In genomic region chr2:73529356-73530330, GRCm38 (mm10) we compare ENCODE assay signal across 8 mouse cellular contexts. TPM values are rescaled to one million over a fixed set of nuclear protein-coding genes. Genes with fewer than 3 reads are reported as not detected.
DNase-seq lines count a peak whose midpoint lies in the region; ATAC-seq lines count a peak whose summit lies in the region.

Gene Wipf1, minus strand, starts transcription at chr2:73529734.

- no peaks in the 10 kb centered on the region for H3K36me3 ChIP-seq in hindbrain, embryonic 16.5 days (ENCODE audit: control insufficient read depth, insufficient read depth, low read length)

- peak within 1 kb of the TSS; percentile 96 for H3K4me2 ChIP-seq in hindbrain, embryonic 16.5 days (ENCODE audit: low read length)

- H3K9ac ChIP-seq in hindbrain, embryonic 16.5 days (ENCODE audit: low read depth, low read length): peak within 1 kb of the TSS; percentile 81

- no peaks in the 10 kb centered on the region for H3K9me3 ChIP-seq in hindbrain, embryonic 16.5 days (ENCODE audit: control insufficient read depth, low read length)

- peak; percentile 88 for ATAC-seq in hindbrain, embryonic 16.5 days

- peak; percentile 42 for DNase-seq in adipocyte (ENCODE audit: low spot score)
- DNase-seq in cerebellum, postnatal 4 days (ENCODE audit: low spot score in 2 of 2): peak; percentile 54 to 73
- peak; percentile 88 for DNase-seq in gastrocnemius, postnatal 10 days
- DNase-seq in left cerebral cortex, adult 18-20 months (ENCODE audit: low spot score in 2 of 2): peak; percentile 71 to 72
- peak; percentile 84 for DNase-seq in lung, postnatal 36 days
- peak; percentile 35 for DNase-seq in retina, postnatal 7 days (ENCODE audit: low read depth, low spot score)
- peak; percentile 75 to 80 for DNase-seq in urinary bladder, postnatal 4 days (ENCODE audit: low spot score in 2 of 2)

- H3K27ac ChIP-seq in hindbrain, embryonic 16.5 days (ENCODE audit: low read depth, low read length): peak within 1 kb of the TSS; percentile 73

- no peaks in the 10 kb centered on the region for H3K27me3 ChIP-seq in hindbrain, embryonic 16.5 days (replicated peaks; ENCODE audit: control insufficient read depth, insufficient read depth, low read length)

- H3K4me1 ChIP-seq in hindbrain, embryonic 16.5 days (ENCODE audit: control insufficient read depth, insufficient read depth, low read depth, low read length): peaks cover 8% of the 10 kb centered on the region

- peak within 1 kb of the TSS; percentile 72 for H3K4me3 ChIP-seq in hindbrain, embryonic 16.5 days (ENCODE audit: low read length)

- WGBS in hindbrain, embryonic 16.5 days: 3% methylated on average over 52 of the region's 66 CpGs

RNA-seq across cellular contexts. Expression of gene Wipf1, which starts in this region (rescaled TPM):
- total RNA-seq in gastrocnemius, postnatal 10 days (2021): 10 to 100 TPM; 21.5 to 27.6 TPM
- polyA plus RNA-seq in hindbrain, embryonic 16.5 days (2015; fragmentation: Nextera tagmentation; extraction: Ambion mirVana): 2.4 and 3.5 TPM in 2 replicates
- 1 to 10 TPM; 7.9 to 9.4 TPM for total RNA-seq in left cerebral cortex, adult 18-20 months (2021)

Comparison
In these comparisons a context has a peak if more than half of its experiments do, and no peak if none do; other contexts are left out.
1. Peak in every context shown above with its lines: DNase-seq, ATAC-seq, H3K4me3 ChIP-seq and H3K27ac ChIP-seq.
2. DNase-seq: peak in every context shown above with its lines; median percentile 88 in gastrocnemius, postnatal 10 days; 84 in lung, postnatal 36 days; 78 in urinary bladder, postnatal 4 days; 72 in left cerebral cortex, adult 18-20 months; 64 in cerebellum, postnatal 4 days; 42 in adipocyte; 35 in retina, postnatal 7 days.